Mouse (Mus musculus) forebrain, embryonic 15.5 days (tissue): ENCODE measurements around the gene Angptl4. TPM values are rescaled to one million over a fixed set of nuclear protein-coding genes. Genes with fewer than 3 reads are reported as not detected.
A peak's percentile ranks its signal among the peaks of the same experiment; 100 is the strongest.

Source experiments
- ATAC-seq: fragments of 200-750 bp; cut with Nextera tagmentation; replicated peaks from 2 replicates; pipeline ENCODE4 v1.8.0; 2017; ENCODE audit warnings: mild to moderate bottlenecking, moderate TSS enrichment, moderate library complexity
- H3K27ac ChIP-seq: fragments of 300-500 bp; sonication (generic); replicated peaks from 2 replicates; pipeline ENCODE4 v1.5.1; 2015; ENCODE audit warnings: mild to moderate bottlenecking, inconsistent platforms
- H3K27me3 ChIP-seq: fragments of 300-500 bp; sonication (generic); 2 replicates; pipeline ENCODE4 v1.6.1; 2015; ENCODE audit warnings: inconsistent platforms
- H3K36me3 ChIP-seq: fragments of 300-500 bp; sonication (generic); 2 replicates; pipeline ENCODE4 v1.6.1; 2015; ENCODE audit warnings: mild to moderate bottlenecking, inconsistent platforms
- H3K4me1 ChIP-seq: fragments of 300-500 bp; sonication (generic); 2 replicates; pipeline ENCODE4 v1.6.1; 2015; ENCODE audit warnings: inconsistent platforms
- H3K4me2 ChIP-seq: fragments of 300-500 bp; sonication (generic); replicated peaks from 2 replicates; pipeline ENCODE4 v1.6.1; 2015; ENCODE audit warnings: mild to moderate bottlenecking, inconsistent platforms
- H3K4me3 ChIP-seq: fragments of 300-500 bp; sonication (generic); 2 replicates; pipeline ENCODE4 v1.5.1; 2015; ENCODE audit warnings: mild to moderate bottlenecking, inconsistent platforms
- H3K9ac ChIP-seq: fragments of 300-500 bp; sonication (generic); replicated peaks from 2 replicates; pipeline ENCODE4 v1.6.1; 2015; ENCODE audit warnings: mild to moderate bottlenecking, inconsistent platforms
- H3K9me3 ChIP-seq: fragments of 300-500 bp; sonication (generic); 2 replicates; pipeline ENCODE4 v1.6.1; 2016; ENCODE audit warnings: inconsistent platforms
- WGBS: fragments of 180-500 bp; shearing (Covaris S2); methylation state at CpG from one replicate; pipeline ENCODE4 v1.1.7; 2015; ENCODE audit warnings: mixed read lengths; 5-methylcytosine and 5-hydroxymethylcytosine counted together
- polyA plus RNA-seq: library from polyadenylated mRNA; unstranded; fragments of >200 nt; fragmentation: Nextera tagmentation; extraction: Ambion mirVana; gene quantifications from 2 replicates; pipeline ENCODE4 v1.2.1, GENCODE M21; 2015

Angptl4 gene
- polyA plus RNA-seq, 1 experiment from 2014 or later: 12.8 TPM

DNA sequence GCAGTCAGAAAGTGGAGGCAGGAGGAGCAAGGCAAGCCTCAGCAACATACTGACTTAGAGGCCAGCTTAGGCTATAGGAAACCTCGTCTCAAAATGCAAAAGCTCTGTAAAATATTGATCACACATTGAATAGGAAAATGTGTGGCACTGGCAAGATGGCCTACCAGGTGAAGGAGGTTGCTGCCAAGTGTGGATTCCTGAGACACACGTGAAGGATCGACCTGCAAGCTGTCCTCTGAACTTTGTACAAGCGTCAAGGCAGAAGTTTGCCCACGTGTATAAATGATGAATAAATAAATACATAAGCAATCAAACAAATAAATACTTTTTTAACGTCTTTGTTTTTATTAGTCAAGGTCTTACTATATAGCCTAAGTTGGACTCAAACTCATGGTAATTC, 8.2 kb downstream of the Angptl4 start:
- no peak for ATAC-seq
- Histone ChIP-seq H3K27me3 (no peaks in the 10 kb centered on the region), H3K4me2 (no peak overlapping the region), H3K27ac (no peak overlapping the region), H3K4me1 (no peaks in the 10 kb centered on the region), H3K9me3 (no peaks in the 10 kb centered on the region), H3K36me3 (no peaks in the 10 kb centered on the region), H3K4me3 (no peak overlapping the region), H3K9ac (no peak overlapping the region)
- 83% methylated on average over 6 of the region's 6 CpGs for WGBS

- Histone ChIP-seq H3K4me2 (no peak overlapping the region), H3K36me3 (no peaks in the 10 kb centered on the region), H3K9ac (no peak overlapping the region), H3K4me3 (no peak overlapping the region), H3K27me3 (no peaks in the 10 kb centered on the region), H3K4me1 (no peaks in the 10 kb centered on the region), H3K9me3 (no peaks in the 10 kb centered on the region), H3K27ac (no peak overlapping the region)
- ATAC-seq: no peak
- WGBS: 95% methylated on average over 4 of the region's 4 CpGs
These were observed 10.0 kb downstream of the Angptl4 start for GRCm38 (mm10) chr17:33771617-33772016.

DNA sequence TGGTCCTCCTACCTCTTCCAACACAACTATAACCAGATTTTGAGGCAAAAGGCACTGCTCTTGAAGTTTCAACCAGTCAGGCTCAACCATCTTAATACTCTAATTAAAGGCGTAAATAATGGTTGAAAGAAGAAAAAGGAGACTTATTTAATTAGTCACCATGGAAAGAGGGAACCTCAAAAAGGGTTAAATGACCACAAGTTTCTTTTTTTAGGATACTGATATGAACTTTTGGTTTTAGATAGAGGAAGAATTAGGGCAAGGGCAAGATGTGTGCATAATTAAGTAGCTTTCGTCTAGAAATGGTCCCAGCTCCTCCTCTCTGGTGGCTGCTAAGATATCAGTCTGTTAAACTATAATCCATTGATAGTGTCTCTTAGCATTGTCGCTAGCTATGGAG, 15.2 kb downstream of the Angptl4 start:
- Histone ChIP-seq H3K9me3 (no peaks in the 10 kb centered on the region), H3K9ac (no peak overlapping the region), H3K4me3 (no peak overlapping the region), H3K4me2 (no peak overlapping the region), H3K4me1 (no peaks in the 10 kb centered on the region), H3K27ac (no peak overlapping the region), H3K27me3 (no peaks in the 10 kb centered on the region), H3K36me3 (no peaks in the 10 kb centered on the region)
- ATAC-seq: no peak
- WGBS: 76% methylated on average over 3 of the region's 3 CpGs

DNA sequence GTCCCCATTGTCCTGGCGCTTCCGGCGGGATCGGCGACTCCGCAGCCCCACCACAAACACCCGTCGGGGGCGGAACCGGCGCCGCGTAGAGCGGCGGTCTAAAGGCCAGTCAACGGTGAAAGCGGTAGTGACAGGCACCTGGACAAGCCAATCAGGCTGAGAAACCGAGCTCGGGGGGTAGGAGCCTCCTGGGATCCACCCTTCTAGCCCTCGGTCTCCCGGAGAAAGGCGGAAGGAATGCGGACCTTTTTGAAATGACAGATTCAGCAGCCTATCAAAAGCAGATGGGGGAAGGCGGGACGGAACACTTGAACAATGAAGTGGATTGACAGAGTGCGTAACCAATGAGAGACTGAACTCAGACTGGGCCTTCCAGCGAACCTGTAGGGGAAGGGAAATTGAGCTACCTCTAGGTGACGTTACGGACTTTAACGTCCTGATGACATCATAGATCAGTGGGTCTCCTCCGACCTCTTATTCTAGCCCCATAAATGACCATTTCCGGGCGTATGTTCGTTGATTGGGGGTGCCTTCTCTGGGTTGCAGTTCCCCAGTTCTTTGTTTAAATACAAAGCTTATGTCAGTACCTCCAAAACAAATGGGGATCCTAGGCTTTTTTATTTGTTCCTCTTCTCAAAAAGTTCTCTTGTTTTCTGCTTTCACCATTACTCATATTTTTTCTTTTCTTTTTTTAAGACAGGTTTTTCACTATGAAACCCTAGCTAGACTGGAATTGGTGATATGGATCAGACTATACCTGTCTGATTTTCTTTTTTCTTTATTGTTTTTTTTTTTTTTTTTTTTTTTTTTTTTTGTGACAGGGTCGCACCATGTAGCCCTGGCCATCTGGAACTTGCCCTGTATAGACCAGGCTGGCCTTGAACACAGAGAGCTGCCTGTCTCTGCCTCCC, 21.1 kb downstream of the Angptl4 start, which contains the start of gene Rab11b:
Rab11b (minus strand) TSS at position 276 of the 911 bp plus-strand sequence.
- H3K4me3 ChIP-seq: peak within 1 kb of the TSS; percentile 96
- H3K27ac ChIP-seq: peak within 1 kb of the TSS; percentile 100
- H3K36me3 ChIP-seq: no peaks in the 10 kb centered on the region
- no peaks in the 10 kb centered on the region for H3K9me3 ChIP-seq
- H3K9ac ChIP-seq: peak within 1 kb of the TSS; percentile 100
- H3K4me1 ChIP-seq: peaks cover 41% of the 10 kb centered on the region
- peak within 1 kb of the TSS; percentile 71 for H3K4me2 ChIP-seq
- H3K27me3 ChIP-seq: no peaks in the 10 kb centered on the region
- WGBS: 3% methylated on average over 35 of the region's 35 CpGs
- peak; percentile 99 for ATAC-seq

- WGBS: under 1% methylated on average over 38 of the region's 38 CpGs
- peak; percentile 83 for ATAC-seq
- Histone ChIP-seq H3K27ac (peak overlapping the region; percentile 100), H3K4me1 (peaks cover 46% of the 10 kb centered on the region), H3K4me3 (peak overlapping the region; percentile 96), H3K9me3 (no peaks in the 10 kb centered on the region), H3K27me3 (no peaks in the 10 kb centered on the region), H3K4me2 (peak overlapping the region; percentile 71), H3K36me3 (no peaks in the 10 kb centered on the region), H3K9ac (peak overlapping the region; percentile 100)
These were observed 21.8 kb downstream of the Angptl4 start for GRCm38 (mm10) chr17:33759767-33760254.

- Histone ChIP-seq H3K27me3 (no peaks in the 10 kb centered on the region), H3K9ac (no peak overlapping the region), H3K9me3 (no peaks in the 10 kb centered on the region), H3K4me1 (peaks cover 57% of the 10 kb centered on the region), H3K36me3 (no peaks in the 10 kb centered on the region), H3K4me3 (no peak overlapping the region), H3K27ac (no peak overlapping the region), H3K4me2 (no peak overlapping the region)
- no peak for ATAC-seq
- 75% methylated on average over 4 of the region's 4 CpGs for WGBS
These were observed 24.4 kb downstream of the Angptl4 start for GRCm38 (mm10) chr17:33757231-33757630.

- no peaks in the 10 kb centered on the region for H3K27me3 ChIP-seq
- WGBS: 93% methylated on average over 3 of the region's 3 CpGs
- H3K4me3 ChIP-seq: no peak overlapping the region
- H3K4me2 ChIP-seq: no peak overlapping the region
- ATAC-seq: no peak
- H3K4me1 ChIP-seq: peaks cover 57% of the 10 kb centered on the region
- H3K9me3 ChIP-seq: no peaks in the 10 kb centered on the region
- H3K36me3 ChIP-seq: no peaks in the 10 kb centered on the region
- no peak overlapping the region for H3K27ac ChIP-seq
- H3K9ac ChIP-seq: no peak overlapping the region
These were observed 25.4 kb downstream of the Angptl4 start for GRCm38 (mm10) chr17:33756108-33756790.

GRCm38 (mm10) chr17:33755418-33756107, 26.1 kb downstream of the Angptl4 start:
- Histone ChIP-seq H3K9me3 (no peaks in the 10 kb centered on the region), H3K9ac (no peak overlapping the region), H3K27me3 (no peaks in the 10 kb centered on the region), H3K4me3 (no peak overlapping the region), H3K4me2 (no peak overlapping the region), H3K4me1 (peaks cover 57% of the 10 kb centered on the region), H3K36me3 (no peaks in the 10 kb centered on the region), H3K27ac (no peak overlapping the region)
- ATAC-seq: no peak
- 85% methylated on average over 10 of the region's 10 CpGs for WGBS

GRCm38 (mm10) chr17:33754656-33755055, 27.0 kb downstream of the Angptl4 start:
- Histone ChIP-seq H3K4me1 (peaks cover 57% of the 10 kb centered on the region), H3K27ac (no peak overlapping the region), H3K27me3 (no peaks in the 10 kb centered on the region), H3K36me3 (0 out of 2 replicates have a peak, but pooled peaks cover 4% of the 10 kb centered on the region), H3K9ac (no peak overlapping the region), H3K4me3 (no peak overlapping the region), H3K9me3 (no peaks in the 10 kb centered on the region), H3K4me2 (no peak overlapping the region)
- ATAC-seq: no peak
- 70% methylated on average over 1 of the region's 1 CpGs for WGBS

GRCm38 (mm10) chr17:33752297-33752696, 29.3 kb downstream of the Angptl4 start:
- Histone ChIP-seq H3K9me3 (no peaks in the 10 kb centered on the region), H3K9ac (no peak overlapping the region), H3K27ac (no peak overlapping the region), H3K4me1 (peaks cover 33% of the 10 kb centered on the region), H3K36me3 (peaks cover 21% of the 10 kb centered on the region), H3K4me2 (no peak overlapping the region), H3K27me3 (no peaks in the 10 kb centered on the region), H3K4me3 (no peak overlapping the region)
- WGBS: 93% methylated on average over 2 of the region's 2 CpGs
- ATAC-seq: no peak

DNA sequence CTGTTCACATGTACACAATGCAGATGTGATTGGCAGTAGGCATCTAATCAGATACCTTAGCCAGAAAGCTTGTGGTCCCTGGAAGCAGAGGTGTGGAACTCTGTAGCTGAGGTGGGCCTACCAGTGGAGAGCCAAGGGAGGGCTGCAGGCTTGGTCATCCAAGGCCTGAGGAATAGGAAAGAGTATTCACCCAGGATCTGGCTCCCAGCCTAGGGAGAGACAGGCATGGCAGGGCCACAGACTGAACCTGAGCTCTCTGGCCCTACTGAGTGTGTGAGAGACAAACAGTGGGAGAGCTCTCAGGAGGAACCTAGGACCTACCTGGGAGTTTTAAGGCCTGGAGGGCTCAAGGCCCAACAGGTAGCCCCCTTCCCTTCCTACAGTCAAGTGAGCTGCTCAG, 30.4 kb downstream of the Angptl4 start:
- no peaks in the 10 kb centered on the region for H3K9me3 ChIP-seq
- H3K36me3 ChIP-seq: peaks cover 24% of the 10 kb centered on the region
- H3K4me1 ChIP-seq: peaks cover 22% of the 10 kb centered on the region
- H3K4me3 ChIP-seq: no peak overlapping the region
- ATAC-seq: no peak
- no peaks in the 10 kb centered on the region for H3K27me3 ChIP-seq
- H3K9ac ChIP-seq: no peak overlapping the region
- H3K4me2 ChIP-seq: no peak overlapping the region
- no peak overlapping the region for H3K27ac ChIP-seq

DNA sequence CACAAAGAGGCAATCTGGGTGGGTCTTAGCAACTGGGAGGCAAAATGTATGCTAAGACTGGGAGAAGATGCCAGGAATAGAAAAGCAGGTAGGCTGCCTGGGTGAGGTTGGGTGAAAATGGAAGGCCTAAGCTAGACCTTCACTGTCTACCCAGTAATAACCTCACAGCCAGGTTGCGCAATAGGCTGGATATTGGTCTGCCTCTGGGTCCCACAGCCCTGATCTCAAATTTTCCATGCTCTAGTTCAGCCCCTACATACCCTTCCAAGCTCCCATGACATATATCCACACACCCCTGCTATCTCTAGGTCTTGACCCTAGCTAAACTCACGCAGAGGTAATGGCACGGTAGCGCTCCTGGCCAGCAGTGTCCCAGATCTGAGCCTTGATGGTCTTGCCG, 32.2 kb downstream of the Angptl4 start:
- Histone ChIP-seq H3K9ac (no peak overlapping the region), H3K36me3 (peaks cover 39% of the 10 kb centered on the region), H3K4me1 (peaks cover 7% of the 10 kb centered on the region), H3K27ac (no peak overlapping the region), H3K27me3 (no peaks in the 10 kb centered on the region), H3K4me3 (no peak overlapping the region), H3K9me3 (no peaks in the 10 kb centered on the region), H3K4me2 (no peak overlapping the region)
- WGBS: 97% methylated on average over 5 of the region's 5 CpGs
- ATAC-seq: no peak
